Mouse (Mus musculus): ENCODE data around the gene Aco2. TPM values are rescaled to one million over a fixed set of nuclear protein-coding genes. Genes with fewer than 3 reads are reported as not detected.

The Aco2 gene
- polyA plus RNA-seq, 1 experiment from 2014 or later: 98.9 TPM

GRCm38 (mm10) chr15:81885418-81885934, 13.4 kb downstream of the Aco2 start:
- Histone ChIP-seq H3K36me3 (replicated peaks) (peaks cover 32% of the 10 kb centered on the region), H3K9me3 (replicated peaks) (no peaks in the 10 kb centered on the region), H3K4me2 (no peak overlapping the region), H3K9ac (no peak overlapping the region), H3K4me3 (replicated peaks) (no peak overlapping the region), H3K27ac (replicated peaks) (no peak overlapping the region), H3K27me3 (no peaks in the 10 kb centered on the region), H3K4me1 (replicated peaks) (peaks cover 37% of the 10 kb centered on the region)
- 91% methylated on average over 3 of the region's 3 CpGs for WGBS (ENCODE audit: insufficient replicate concordance)
- no peak for ATAC-seq (ENCODE audit: insufficient read depth)

- Histone ChIP-seq H3K36me3 (replicated peaks) (peaks cover 40% of the 10 kb centered on the region), H3K27ac (replicated peaks) (no peak overlapping the region), H3K9ac (no peak overlapping the region), H3K4me3 (replicated peaks) (no peak overlapping the region), H3K27me3 (no peaks in the 10 kb centered on the region), H3K9me3 (replicated peaks) (no peaks in the 10 kb centered on the region), H3K4me2 (no peak overlapping the region), H3K4me1 (replicated peaks) (peaks cover 38% of the 10 kb centered on the region)
- WGBS (ENCODE audit: insufficient replicate concordance): 80% methylated on average over 6 of the region's 6 CpGs
- ATAC-seq (ENCODE audit: insufficient read depth): no peak
These were observed 14.9 kb downstream of the Aco2 start for GRCm38 (mm10) chr15:81886795-81887550.

- no peaks in the 10 kb centered on the region for H3K9me3 ChIP-seq (replicated peaks)
- H3K36me3 ChIP-seq (replicated peaks): peaks cover 55% of the 10 kb centered on the region
- H3K9ac ChIP-seq: no peak overlapping the region
- ATAC-seq (ENCODE audit: insufficient read depth): no peak
- WGBS (ENCODE audit: insufficient replicate concordance): 83% methylated on average over 7 of the region's 7 CpGs
- no peaks in the 10 kb centered on the region for H3K27me3 ChIP-seq
- H3K4me2 ChIP-seq: no peak overlapping the region
- no peak overlapping the region for H3K4me3 ChIP-seq (replicated peaks)
- H3K4me1 ChIP-seq (replicated peaks): peaks cover 34% of the 10 kb centered on the region
- no peak overlapping the region; the same call in 1 of the 2 replicates for H3K27ac ChIP-seq (replicated peaks)
These were observed 17.1 kb downstream of the Aco2 start for GRCm38 (mm10) chr15:81889175-81889574.

GRCm38 (mm10) chr15:81891140-81891802, 19.2 kb downstream of the Aco2 start:
- WGBS (ENCODE audit: insufficient replicate concordance): 52% methylated on average over 7 of the region's 7 CpGs
- Histone ChIP-seq H3K36me3 (replicated peaks) (peaks cover 71% of the 10 kb centered on the region), H3K4me2 (peak overlapping the region; percentile 29), H3K4me3 (replicated peaks) (no peak overlapping the region), H3K9ac (0 out of 2 replicates have a peak overlapping the region, but pooled peaks have one; percentile 15), H3K27me3 (no peaks in the 10 kb centered on the region), H3K4me1 (replicated peaks) (peaks cover 34% of the 10 kb centered on the region), H3K9me3 (replicated peaks) (no peaks in the 10 kb centered on the region), H3K27ac (replicated peaks) (peak overlapping the region; percentile 87)
- 0 out of 2 replicates have a peak, but pooled peaks have one; percentile 22 for ATAC-seq (ENCODE audit: insufficient read depth)

GRCm38 (mm10) chr15:81891822-81892580, 19.9 kb downstream of the Aco2 start:
- peak overlapping the region; percentile 87 for H3K27ac ChIP-seq (replicated peaks)
- peak; percentile 90 for ATAC-seq (ENCODE audit: insufficient read depth)
- H3K9me3 ChIP-seq (replicated peaks): no peaks in the 10 kb centered on the region
- H3K4me3 ChIP-seq (replicated peaks): no peak overlapping the region
- H3K4me2 ChIP-seq: peak overlapping the region; percentile 29
- no peak overlapping the region for H3K9ac ChIP-seq
- H3K4me1 ChIP-seq (replicated peaks): peaks cover 34% of the 10 kb centered on the region
- H3K27me3 ChIP-seq: no peaks in the 10 kb centered on the region
- 64% methylated on average over 8 of the region's 8 CpGs for WGBS (ENCODE audit: insufficient replicate concordance)
- peaks cover 72% of the 10 kb centered on the region for H3K36me3 ChIP-seq (replicated peaks)

- Histone ChIP-seq H3K4me1 (replicated peaks) (peaks cover 40% of the 10 kb centered on the region), H3K4me3 (replicated peaks) (no peak overlapping the region), H3K36me3 (replicated peaks) (peaks cover 79% of the 10 kb centered on the region), H3K9me3 (replicated peaks) (no peaks in the 10 kb centered on the region), H3K4me2 (no peak overlapping the region), H3K27me3 (no peaks in the 10 kb centered on the region), H3K9ac (no peak overlapping the region), H3K27ac (replicated peaks) (no peak overlapping the region)
- 70% methylated on average over 1 of the region's 1 CpGs for WGBS (ENCODE audit: insufficient replicate concordance)
- no peak for ATAC-seq (ENCODE audit: insufficient read depth)
These were observed 21.9 kb downstream of the Aco2 start for GRCm38 (mm10) chr15:81894002-81894401.

GRCm38 (mm10) chr15:81896407-81896806, 24.3 kb downstream of the Aco2 start:
- ATAC-seq (ENCODE audit: insufficient read depth): no peak
- no peak overlapping the region for H3K4me2 ChIP-seq
- whole genome bisulfite sequencing (ENCODE audit: insufficient replicate concordance): 71% methylated on average over 2 of the region's 2 CpGs
- H3K27ac ChIP-seq (replicated peaks): no peak overlapping the region
- no peak overlapping the region for H3K9ac ChIP-seq
- no peaks in the 10 kb centered on the region for H3K27me3 ChIP-seq
- no peak overlapping the region for H3K4me3 ChIP-seq (replicated peaks)
- peaks cover 24% of the 10 kb centered on the region for H3K4me1 ChIP-seq (replicated peaks)
- H3K9me3 ChIP-seq (replicated peaks): no peaks in the 10 kb centered on the region
- H3K36me3 ChIP-seq (replicated peaks): peaks cover 79% of the 10 kb centered on the region

- peaks cover 79% of the 10 kb centered on the region for H3K36me3 ChIP-seq (replicated peaks)
- H3K27me3 ChIP-seq: no peaks in the 10 kb centered on the region
- H3K4me2 ChIP-seq: no peak overlapping the region
- no peaks in the 10 kb centered on the region for H3K9me3 ChIP-seq (replicated peaks)
- 0 out of 2 replicates have a peak, but pooled peaks have one; percentile 21 for ATAC-seq (ENCODE audit: insufficient read depth)
- H3K27ac ChIP-seq (replicated peaks): peak overlapping the region; percentile 59
- 82% methylated on average over 5 of the region's 5 CpGs for WGBS (ENCODE audit: insufficient replicate concordance)
- no peak overlapping the region for H3K9ac ChIP-seq
- peaks cover 10% of the 10 kb centered on the region for H3K4me1 ChIP-seq (replicated peaks)
- H3K4me3 ChIP-seq (replicated peaks): no peak overlapping the region
These were observed 25.6 kb downstream of the Aco2 start for GRCm38 (mm10) chr15:81897607-81898285.

GRCm38 (mm10) chr15:81898751-81899150, 26.6 kb downstream of the Aco2 start:
- Histone ChIP-seq H3K9ac (no peak overlapping the region), H3K4me3 (replicated peaks) (no peak overlapping the region), H3K4me2 (no peak overlapping the region), H3K9me3 (replicated peaks) (no peaks in the 10 kb centered on the region), H3K4me1 (replicated peaks) (0 out of 2 replicates have a peak, but pooled peaks cover 6% of the 10 kb centered on the region), H3K27me3 (no peaks in the 10 kb centered on the region), H3K27ac (replicated peaks) (peak overlapping the region; percentile 45), H3K36me3 (replicated peaks) (peaks cover 81% of the 10 kb centered on the region)
- WGBS (ENCODE audit: insufficient replicate concordance): 85% methylated on average over 2 of the region's 2 CpGs
- no peak for ATAC-seq (ENCODE audit: insufficient read depth)

- Histone ChIP-seq H3K27me3 (no peaks in the 10 kb centered on the region), H3K27ac (replicated peaks) (no peak overlapping the region), H3K9me3 (replicated peaks) (no peaks in the 10 kb centered on the region), H3K4me1 (replicated peaks) (no peaks in the 10 kb centered on the region), H3K4me2 (no peak overlapping the region), H3K36me3 (replicated peaks) (peaks cover 97% of the 10 kb centered on the region), H3K4me3 (replicated peaks) (no peak overlapping the region), H3K9ac (no peak overlapping the region)
- ATAC-seq (ENCODE audit: insufficient read depth): no peak
- 25% methylated on average over 2 of the region's 2 CpGs for WGBS (ENCODE audit: insufficient replicate concordance)
These were observed 32.8 kb downstream of the Aco2 start for GRCm38 (mm10) chr15:81904939-81905338.
